Mouse (Mus musculus): ENCODE measurements around the gene Klhl32.

DNA sequence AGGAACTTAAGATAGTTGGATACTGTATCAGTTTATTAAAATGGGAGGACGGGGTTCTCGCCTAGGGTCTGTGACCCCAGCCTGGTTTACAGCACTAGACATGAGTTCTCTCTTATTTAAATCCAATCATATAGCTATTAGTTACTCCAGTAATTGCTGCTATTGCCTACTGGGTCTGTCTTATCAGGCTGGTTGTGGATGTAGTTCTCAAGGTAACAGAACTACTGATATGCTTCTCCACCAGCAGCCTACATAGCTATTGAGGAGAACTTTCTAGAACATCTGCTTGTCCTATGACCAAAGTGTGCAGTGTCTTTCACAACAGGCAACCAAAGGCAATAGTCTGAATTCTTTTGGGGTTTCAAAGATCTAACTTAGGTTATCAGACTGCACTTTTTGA is 241.4 kb downstream of the Klhl32 start:
- no peak for TF ChIP-seq CTCF (IDR thresholded peaks at IDR 0.05; ENCODE audit: borderline replicate concordance, extremely low read depth, insufficient read depth, insufficient read length)
- TF ChIP-seq POLR2A (IDR thresholded peaks at IDR 0.05; ENCODE audit: borderline replicate concordance, extremely low read depth, insufficient read depth, insufficient read length, poor library complexity, severe bottlenecking), result no peak

All from brain, embryonic 14.5 days (tissue).